Mouse (Mus musculus) kidney, adult 9 months (tissue): ENCODE measurements around the gene Satb2.

Experiments
- DNase-seq: peaks from one replicate; pipeline ENCODE4 v3.0.0; 2022

Satb2 gene

GRCm38 (mm10) chr1:56978151-56978700, at the start of gene Satb2:
TSS of gene Satb2 (minus strand) at chr1:56978650.
- DNase-seq = no peak

GRCm38 (mm10) chr1:57018941-57019340, 40.5 kb upstream of the Satb2 start:
- peak; percentile 82 for DNase-seq

GRCm38 (mm10) chr1:57013856-57014255, 35.4 kb upstream of the Satb2 start:
- DNase-seq = no peak

- no peak for DNase-seq
Measured at GRCm38 (mm10) chr1:57009171-57009570, 30.7 kb upstream of the Satb2 start.

- no peak for DNase-seq
Measured at GRCm38 (mm10) chr1:56995041-56995440, 16.6 kb upstream of the Satb2 start.

- DNase-seq = no peak
Measured at GRCm38 (mm10) chr1:56992310-56992709, 13.9 kb upstream of the Satb2 start.

GRCm38 (mm10) chr1:56991613-56992012, 13.2 kb upstream of the Satb2 start:
- DNase-seq = no peak

- DNase-seq = no peak
Measured at GRCm38 (mm10) chr1:56984483-56984810, 6.0 kb upstream of the Satb2 start.

GRCm38 (mm10) chr1:56983771-56984482, 5.5 kb upstream of the Satb2 start:
- DNase-seq = no peak

GRCm38 (mm10) chr1:56983100-56983590, 4.7 kb upstream of the Satb2 start:
- no peak for DNase-seq

- no peak for DNase-seq
Measured at GRCm38 (mm10) chr1:56982631-56983030, 4.2 kb upstream of the Satb2 start.

- DNase-seq = no peak
Measured at GRCm38 (mm10) chr1:56981947-56982555, 3.6 kb upstream of the Satb2 start.

- no peak for DNase-seq
Measured at GRCm38 (mm10) chr1:56981508-56981907, 3.1 kb upstream of the Satb2 start.

GRCm38 (mm10) chr1:56980631-56981275, 2.3 kb upstream of the Satb2 start:
- no peak for DNase-seq

- DNase-seq = no peak
Measured at GRCm38 (mm10) chr1:56979531-56980395, 1.3 kb upstream of the Satb2 start.

GRCm38 (mm10) chr1:56977201-56978100, 999 bp downstream of the Satb2 start:
- peak; percentile 82 for DNase-seq

- no peak for DNase-seq
Measured at GRCm38 (mm10) chr1:56976825-56977104, 1.7 kb downstream of the Satb2 start.

GRCm38 (mm10) chr1:56976044-56976824, 2.2 kb downstream of the Satb2 start:
- DNase-seq = no peak

GRCm38 (mm10) chr1:56975546-56975945, 2.9 kb downstream of the Satb2 start:
- DNase-seq = no peak

GRCm38 (mm10) chr1:56974187-56974586, 4.3 kb downstream of the Satb2 start:
- DNase-seq = no peak

- DNase-seq = no peak
Measured at GRCm38 (mm10) chr1:56973593-56973950, 4.9 kb downstream of the Satb2 start.
